Mouse (Mus musculus) induced T-regulatory cell, adult 2 months (primary cell): ENCODE results near the gene Eml1.

Experiments used
- DNase-seq: peaks from one replicate; pipeline ENCODE4 v3.0.0-alpha.2; 2012; ENCODE audit warnings: low read depth

Eml1 gene

DNA sequence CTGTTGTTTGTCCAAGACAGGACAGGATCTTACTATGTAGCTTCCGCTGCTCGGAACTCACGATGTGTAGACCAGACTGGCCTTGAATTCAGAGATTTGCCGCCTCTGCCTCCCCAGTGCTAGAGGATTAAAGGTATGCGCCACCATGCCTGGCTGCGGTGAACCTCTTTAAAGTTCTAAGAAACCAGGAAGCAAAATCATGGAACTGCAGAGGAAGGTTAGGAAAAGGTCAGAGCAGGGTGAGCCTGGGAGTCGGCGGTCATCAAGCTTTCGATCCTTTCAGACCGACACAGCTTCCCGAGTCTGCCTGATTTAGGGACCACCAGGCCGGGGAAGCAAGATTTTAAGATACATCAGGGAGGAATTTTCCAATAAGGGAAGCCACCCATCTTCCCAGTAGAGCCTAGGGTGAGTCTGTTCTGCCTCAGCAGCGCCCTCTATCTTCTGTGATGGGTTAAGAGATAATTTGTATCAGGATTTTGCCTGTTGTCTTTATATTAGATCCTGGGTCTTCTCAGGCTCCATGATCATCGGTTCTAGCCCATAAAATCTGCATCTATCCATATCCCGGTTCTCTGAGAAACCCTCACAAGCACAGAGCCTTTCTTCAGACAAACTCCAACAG lies 176.6 kb downstream of the Eml1 start:
- DNase-seq: no peak

DNA sequence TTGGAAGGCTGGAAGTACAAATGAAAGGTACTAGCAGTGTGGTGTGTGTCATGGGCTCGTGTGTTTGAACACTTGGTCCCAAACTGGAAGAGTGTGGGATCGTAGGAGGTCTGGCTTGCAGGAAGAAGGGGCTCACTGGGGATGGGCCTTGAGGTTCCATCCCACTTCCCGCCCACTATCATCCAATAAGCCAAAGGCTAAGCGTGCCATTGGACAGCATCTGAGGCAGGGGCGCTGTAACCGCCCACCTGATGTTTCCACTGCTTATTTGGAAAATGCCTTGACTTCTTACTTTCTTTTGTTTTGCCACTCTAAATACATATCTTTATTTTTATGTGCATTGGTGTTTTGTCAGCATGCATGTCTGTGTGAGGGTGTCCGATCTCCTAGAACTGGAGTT lies 181.0 kb downstream of the Eml1 start:
- DNase-seq: no peak

DNA sequence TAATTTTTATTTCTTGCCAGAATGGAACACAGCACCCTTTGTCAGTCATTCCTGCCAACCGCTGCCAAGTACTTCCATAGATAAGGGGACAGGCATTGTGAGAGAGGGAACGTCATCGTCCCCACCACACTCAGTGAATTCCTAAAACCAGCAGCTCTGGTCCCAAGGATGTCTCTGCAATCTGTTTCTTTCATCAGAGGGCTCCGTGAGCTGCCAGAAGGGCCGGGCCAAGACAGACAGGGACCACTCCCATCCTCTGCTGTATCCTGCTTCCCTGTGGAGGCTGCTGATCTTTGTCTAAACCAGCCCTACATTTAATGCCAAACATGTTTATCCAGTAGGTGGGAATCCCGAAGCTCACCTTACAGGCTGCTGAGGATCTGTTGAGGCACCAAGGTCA lies 182.3 kb downstream of the Eml1 start:
- no peak for DNase-seq

DNA sequence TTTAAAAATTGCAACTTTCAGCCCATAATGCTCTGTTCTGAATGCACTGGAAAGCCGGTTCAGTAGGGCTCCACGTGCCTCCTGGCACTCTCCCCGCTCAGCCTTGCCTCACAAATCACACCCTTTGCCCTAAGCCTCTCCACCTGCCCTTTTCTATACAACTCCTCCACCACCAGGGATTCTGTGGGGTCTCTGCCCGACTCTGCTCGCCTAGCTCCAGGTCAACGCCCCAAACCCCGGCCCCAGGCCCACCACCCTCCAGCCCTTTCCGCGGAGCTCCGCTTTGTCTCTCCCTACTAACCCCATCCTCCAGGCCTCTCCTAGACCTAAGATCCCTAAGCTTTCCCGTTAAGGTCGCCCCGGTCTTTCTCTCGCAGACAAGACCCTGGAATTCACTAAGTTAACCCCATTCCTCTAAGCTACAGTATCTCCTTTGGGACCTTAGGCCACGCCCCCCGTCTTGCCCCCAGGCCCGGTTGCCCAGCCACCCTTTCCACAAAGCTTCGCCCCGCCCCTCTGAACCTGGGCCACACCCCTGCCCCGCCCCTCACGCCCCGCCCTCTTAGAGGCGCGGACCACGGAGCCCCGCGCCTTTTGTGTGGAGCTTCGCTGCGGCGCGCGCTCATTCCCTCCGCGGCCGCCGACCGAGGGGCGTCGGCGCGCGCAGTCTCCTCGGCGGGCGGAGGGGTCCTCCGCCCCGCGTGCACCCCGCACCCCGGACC lies 183.5 kb downstream of the Eml1 start, which contains the start of gene Evl:
Gene Evl (plus strand): TSS at position 601 of the 722 bp plus-strand sequence.
- DNase-seq: peak; percentile 65

DNA sequence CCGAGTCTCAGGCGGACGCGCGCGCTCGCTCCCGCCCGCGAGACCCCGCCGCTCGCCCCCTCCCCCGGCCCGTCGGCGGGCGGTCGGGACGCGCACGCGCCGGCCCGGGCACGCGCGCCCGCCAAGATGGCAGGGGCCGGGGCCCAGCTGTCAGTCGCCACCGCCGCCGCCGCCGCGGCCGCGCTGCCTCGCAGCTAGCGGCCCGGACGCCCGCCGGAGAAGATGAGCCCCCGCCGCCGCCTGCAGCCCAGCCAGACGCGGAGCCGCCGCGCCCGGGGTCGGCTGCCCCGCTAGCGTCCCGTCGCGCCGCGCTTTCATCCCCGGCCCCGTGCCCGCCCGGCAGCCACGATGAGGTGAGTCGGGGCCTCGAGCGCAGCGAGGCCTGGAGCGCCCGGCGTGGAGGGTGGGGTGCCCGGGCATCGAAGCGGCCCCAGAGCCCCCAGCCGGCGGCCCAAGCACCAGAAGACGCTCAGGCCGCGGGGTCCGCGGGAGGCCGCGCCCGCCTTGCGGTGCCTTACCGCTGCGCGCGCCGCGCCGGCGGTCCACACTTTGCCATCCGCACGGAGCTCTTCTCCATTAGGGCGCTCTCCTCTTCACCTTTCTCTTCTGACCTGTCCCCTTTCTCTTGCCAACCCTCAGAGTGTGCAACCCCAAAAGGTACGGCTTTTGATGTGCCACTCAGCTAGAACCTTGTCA lies 184.3 kb downstream of the Eml1 start:
- DNase-seq: no peak

DNA sequence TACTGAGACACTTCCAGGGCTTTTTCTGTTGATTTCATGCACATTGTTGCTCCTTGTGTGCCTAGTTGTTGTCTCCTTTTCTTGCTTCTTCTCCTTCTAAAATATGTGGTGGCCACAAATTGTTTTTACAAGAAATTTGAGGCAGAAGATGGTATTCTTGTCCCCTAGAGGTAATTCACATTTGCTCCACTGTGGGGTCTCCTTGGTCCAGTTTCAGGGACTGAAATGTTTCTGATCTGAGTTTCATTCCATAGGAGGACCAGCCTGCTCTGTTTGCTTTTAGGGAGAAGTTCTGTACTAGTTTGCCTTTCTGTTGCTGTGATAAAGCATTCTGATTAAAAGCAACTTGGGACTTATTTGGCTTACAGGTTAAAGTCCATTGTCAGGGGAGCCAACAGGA lies 187.4 kb downstream of the Eml1 start:
- no peak for DNase-seq

DNA sequence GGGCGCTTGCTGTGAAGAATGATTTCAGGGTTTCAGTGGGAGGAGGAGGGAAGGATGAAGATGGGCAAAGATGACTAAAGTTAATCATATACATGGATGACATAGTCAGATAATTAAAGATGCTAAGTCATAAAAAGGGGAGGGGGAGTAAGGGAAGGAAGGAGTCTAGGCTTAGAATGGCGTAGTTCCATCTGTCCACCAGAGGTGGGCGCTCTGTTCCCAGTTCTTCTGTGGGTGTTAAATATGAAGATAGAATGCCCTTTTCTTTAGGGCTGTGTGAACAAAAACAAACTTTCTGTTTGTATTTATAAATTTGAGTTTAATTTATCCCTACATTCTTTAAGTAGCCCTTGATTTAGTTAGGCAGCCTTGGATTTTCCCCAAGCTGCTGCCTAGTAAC lies 192.5 kb downstream of the Eml1 start:
- peak; percentile 49 for DNase-seq

DNA sequence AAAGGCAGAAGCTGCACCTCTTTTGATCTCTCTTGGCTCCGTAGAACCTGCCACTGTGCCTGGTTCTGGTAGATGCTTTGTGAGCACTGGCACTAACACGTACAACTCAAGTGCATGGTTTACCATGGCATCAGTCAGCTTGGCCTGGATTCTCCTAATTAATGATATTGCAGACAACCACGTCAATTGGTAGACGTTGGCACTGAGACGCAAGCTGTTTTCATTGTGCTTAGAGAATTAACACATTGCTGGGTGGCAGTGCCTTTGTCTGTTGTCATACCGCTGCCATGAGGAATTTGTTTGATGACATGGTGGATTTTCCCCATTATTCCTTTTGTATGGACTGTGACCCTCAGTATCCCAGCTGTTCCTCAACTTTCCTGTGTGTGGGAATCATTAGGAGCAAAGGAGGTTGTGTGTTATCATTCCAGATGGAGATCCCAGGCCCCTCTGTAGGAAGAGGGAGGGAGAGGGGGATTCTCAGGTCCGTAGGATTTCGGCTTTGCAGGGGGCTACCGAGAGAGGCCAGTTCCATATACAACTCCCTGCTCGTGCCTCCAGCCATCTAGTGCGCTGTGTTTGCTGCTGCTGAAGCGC lies 194.3 kb downstream of the Eml1 start:
- no peak for DNase-seq

DNA sequence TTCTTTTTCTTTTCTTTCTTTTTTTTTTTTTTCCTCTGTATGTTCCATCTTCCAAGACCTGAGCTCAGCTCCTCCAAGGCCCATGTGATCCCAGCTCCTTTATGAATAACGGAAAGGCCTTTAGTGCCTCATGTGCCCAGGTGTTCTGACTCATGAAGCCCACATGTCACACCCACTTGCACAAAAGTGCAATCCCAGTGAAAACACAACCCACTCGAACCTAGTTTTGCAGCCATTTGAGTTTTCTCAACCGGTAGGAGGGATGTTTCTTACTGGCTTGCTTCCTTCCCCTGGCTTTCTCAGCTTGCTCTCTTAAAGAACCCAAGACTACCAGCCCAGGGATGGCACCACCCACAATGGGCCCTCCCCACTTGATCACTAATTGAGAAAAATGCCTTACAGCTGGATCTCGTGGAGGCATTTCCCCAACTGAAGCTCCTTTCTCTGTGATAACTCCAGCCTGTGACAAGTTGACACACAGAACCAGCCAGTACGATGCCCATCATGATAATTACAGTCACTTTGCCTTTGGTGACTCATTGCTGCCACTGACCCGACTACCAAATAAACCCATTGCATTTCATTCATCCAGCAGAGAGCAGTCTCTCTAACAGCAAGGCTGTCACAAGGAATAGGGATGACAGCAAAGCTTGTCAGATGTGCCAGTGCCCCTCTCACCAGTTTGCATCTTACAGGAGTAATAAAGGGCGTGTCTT lies 208.6 kb downstream of the Eml1 start:
- no peak for DNase-seq

DNA sequence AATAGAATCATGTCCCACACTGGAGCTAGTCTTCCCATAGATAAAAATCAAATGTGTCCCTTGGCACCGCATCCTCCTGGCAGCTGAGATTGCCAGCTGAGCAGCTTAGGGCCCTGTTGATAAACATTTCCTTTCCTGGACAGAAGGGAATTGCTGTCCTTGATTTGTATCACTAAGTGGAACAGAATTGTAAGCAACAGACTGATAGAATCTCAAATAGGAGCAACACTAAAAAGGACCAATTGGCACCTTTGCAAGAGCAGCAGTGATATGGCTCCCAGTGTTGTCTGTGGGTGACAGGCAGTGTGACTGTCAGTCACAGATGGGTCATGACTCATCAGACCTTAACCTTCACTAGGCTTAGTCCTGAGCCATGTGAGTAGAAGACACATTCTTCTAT lies 213.0 kb downstream of the Eml1 start:
- DNase-seq: no peak
